Mouse (Mus musculus): Measurements from ENCODE around the gene Gphb5.
"Not testable (repeated sequence)": the region's sequence is repeated elsewhere in the genome, so short reads cannot be mapped to it uniquely, and the experiment has no call there.

- not testable (repeated sequence) for TF ChIP-seq CTCF, POLR2A (IDR thresholded peaks at IDR 0.05; ENCODE audit: extremely low read depth, insufficient read depth, low read length)
Measured at GRCm38 (mm10) chr12:75432400-75432799, 15.8 kb upstream of the Gphb5 start.
